Mouse (Mus musculus): Measurements from ENCODE around the gene Fgf10. TPM values are rescaled to one million over a fixed set of nuclear protein-coding genes. Genes with fewer than 3 reads are reported as not detected.

Fgf10 gene
- 9.2 TPM for polyA plus RNA-seq (2014; fragmentation: Illumina TruSeq; extraction: RNeasy Lipid Tissue Mini Kit (QIAGEN cat#74804); ENCODE audit: low read depth, low replicate concordance)

DNA sequence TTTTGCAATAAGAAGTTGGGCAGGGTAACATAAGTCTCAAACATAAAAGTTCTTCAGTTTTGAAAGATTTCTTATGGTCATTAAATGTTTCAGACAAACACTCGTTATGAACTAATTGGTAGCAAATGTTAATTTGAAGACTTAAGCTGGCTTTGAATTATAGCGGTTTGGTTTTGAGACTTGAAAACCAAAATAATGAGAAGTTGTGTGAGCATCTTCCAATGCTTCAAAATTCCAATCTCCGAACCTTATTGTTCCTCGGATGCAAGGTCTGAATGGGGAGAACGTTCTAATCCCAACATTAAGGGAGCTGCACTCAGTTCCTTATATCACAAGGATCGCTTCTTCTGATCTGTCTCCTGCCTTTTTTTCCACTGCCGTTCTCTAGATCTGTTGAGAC is at the start of gene Fgf10:
TSS of gene Fgf10 (plus strand) at position 301 of the 400 bp plus-strand sequence.

All from adipose tissue, adult 10 weeks (tissue).